Mouse (Mus musculus) fat pad, adult 2 months (tissue): ENCODE data around the gene 1700015F17Rik.

Experiments
- DNase-seq: peaks from one replicate; pipeline ENCODE4 v3.0.0-alpha.2; 2011; ENCODE audit warnings: low read depth, low spot score; ENCODE audit errors: extremely low read depth

1700015F17Rik gene

DNA sequence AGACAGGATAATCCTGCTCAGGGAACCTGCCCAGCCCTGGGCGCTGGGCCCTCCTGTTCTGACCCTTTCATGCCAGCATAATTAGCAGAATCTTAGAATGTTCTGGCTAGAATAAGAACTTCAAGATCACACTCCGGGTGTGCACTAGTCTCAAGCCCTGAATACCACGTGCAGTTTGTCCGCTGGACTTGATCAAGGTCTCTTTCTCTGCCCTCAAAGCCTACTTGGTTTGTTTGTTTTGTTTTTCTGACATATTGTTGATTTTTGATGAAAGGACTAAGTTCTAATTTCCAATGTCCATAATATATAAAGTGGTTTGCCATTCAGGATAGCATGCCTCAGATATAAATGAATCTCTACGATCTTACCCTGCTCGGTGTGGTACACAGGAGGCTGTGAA, at the start of gene 1700015F17Rik:
Gene 1700015F17Rik, minus strand, starts transcription at position 101 of the 400 bp plus-strand sequence.
- no peak for DNase-seq

- no peak for DNase-seq
These were observed 36.5 kb upstream of the 1700015F17Rik start for GRCm38 (mm10) chr5:5515411-5515810.

DNA sequence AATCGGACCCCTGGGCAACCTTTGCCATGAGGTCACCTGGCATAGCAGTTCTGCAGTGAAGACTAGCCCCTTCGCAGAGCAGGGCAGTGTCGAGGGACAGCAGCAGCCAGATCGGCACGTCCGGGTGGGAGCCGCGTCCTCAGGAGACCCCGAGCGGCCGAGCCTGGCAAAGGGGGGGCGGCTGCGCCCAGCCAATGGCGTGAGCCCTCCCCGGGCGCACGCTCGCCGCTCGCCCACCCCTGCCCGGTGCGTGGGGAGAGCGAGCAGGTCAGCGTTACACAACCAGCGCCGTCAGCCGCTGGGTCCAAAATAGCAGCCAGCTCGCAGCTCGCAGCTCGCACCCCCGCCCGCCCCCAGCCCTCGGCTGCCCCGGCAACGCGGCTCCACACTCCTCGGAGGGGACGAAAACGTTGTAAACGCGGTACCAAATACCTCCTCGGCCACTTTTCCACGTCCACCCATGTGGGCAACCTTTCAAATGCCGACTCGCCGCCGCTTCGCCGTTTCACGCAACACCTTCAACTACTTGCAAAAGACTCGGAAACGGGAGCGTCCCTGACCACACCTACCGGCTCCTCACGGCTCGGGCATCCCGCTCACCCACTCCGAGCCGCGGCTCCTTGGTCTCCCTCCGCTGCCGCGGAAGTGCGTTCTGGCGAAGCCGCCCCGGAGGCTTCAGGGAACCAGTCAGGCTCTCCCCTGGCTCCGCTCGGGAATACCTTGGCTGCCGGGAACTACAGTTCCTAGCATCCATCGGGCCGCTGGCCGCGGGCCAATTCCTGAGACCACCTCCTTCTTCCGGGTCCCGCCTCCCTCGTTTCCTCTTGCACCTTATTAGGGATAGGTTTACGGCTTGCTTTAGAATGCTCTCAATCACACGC, 35.5 kb upstream of the 1700015F17Rik start, which contains the start of gene Cldn12:
Gene Cldn12, minus strand, starts transcription at position 763 of the 881 bp plus-strand sequence.
- DNase-seq: peak; percentile 68

GRCm38 (mm10) chr5:5511401-5511800, 32.5 kb upstream of the 1700015F17Rik start:
- no peak for DNase-seq

- DNase-seq: no peak
These were observed 32.0 kb upstream of the 1700015F17Rik start for GRCm38 (mm10) chr5:5510989-5511388.

- no peak for DNase-seq
These were observed 31.5 kb upstream of the 1700015F17Rik start for GRCm38 (mm10) chr5:5510304-5510887.

GRCm38 (mm10) chr5:5508231-5508630, 29.3 kb upstream of the 1700015F17Rik start:
- no peak for DNase-seq

DNA sequence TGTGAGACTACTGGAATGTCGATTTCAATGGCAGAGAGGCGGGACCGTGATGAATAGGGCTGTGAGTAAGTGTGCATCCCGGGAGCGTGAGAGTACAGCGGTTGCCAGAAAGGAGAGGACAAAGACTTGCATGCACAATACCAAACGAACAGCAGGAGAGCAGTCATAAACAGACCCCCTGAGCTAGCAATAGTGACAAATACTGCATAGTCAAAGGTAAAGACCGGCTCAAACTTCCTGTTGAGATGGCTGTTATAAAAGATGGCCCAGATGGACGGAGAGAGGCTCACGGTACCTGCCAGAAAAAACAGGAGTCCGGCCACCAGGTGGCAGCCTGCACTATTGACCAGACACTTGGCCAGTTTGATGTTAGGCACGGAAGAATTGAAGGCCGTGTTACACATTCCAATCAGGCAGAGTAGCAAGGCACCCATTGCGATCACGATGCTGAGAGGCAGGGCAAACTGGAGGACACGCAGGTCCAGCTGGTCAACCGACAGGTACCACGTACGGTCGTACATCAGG, 28.8 kb upstream of the 1700015F17Rik start:
- no peak for DNase-seq

DNA sequence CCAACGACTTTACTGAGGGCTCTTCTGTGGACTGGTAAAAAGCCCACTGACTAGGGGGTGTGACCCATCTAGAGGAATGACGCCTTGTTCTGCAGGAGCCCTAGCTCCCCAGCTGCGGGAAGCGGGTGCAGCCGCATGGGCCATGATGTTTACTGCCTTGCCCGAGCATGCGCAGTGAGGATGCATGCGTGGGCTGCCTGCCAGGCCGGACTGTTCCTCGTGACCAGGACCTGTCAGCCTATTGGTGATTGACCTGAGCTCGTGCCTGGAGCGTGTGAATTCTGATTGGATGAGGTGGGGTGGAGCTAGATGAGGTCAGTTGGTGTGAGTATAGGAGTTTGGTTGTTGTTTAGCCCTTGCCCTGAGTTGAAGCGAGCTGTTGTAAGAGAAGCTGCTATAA, 25.5 kb upstream of the 1700015F17Rik start:
- DNase-seq: no peak

GRCm38 (mm10) chr5:5503381-5503780, 24.4 kb upstream of the 1700015F17Rik start:
- peak; percentile 70 for DNase-seq

DNA sequence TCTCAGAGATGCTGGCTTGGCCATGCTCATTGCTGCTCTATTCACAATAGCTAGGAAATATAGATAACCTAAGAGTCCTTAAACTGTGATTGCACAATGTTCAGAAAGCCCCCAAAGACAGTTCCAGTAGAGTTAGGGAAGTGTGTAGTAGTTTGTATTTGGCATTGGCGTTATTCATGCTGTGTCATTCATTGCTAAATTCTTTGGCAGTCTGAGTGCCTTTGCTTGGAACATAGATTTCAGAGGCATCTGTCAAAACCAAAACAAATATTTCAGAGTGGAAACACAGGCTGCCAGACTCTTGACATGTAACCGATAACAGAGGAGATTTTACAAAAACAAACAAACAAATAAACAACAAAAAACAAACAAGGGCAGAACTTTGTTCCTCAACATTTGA, 22.6 kb upstream of the 1700015F17Rik start:
- no peak for DNase-seq

DNA sequence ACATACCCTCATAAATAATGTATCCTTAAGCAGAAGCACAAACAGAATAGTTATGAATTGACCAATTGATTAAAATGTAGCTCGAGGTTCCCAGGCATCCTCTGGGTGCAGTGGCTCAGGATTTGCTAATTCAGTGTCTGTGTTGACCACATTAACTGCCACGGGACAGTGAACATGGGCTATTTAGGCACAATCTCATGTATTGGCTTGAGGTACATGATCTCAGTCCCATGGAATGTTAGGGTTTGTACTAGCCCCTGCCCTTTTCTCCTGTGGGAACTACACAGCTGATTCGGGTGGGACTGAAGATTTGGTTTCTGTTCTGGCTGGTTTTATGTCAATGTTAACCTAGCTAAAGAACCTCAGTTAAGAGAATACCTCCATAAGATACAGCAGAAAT, 17.4 kb upstream of the 1700015F17Rik start:
- no peak for DNase-seq

DNA sequence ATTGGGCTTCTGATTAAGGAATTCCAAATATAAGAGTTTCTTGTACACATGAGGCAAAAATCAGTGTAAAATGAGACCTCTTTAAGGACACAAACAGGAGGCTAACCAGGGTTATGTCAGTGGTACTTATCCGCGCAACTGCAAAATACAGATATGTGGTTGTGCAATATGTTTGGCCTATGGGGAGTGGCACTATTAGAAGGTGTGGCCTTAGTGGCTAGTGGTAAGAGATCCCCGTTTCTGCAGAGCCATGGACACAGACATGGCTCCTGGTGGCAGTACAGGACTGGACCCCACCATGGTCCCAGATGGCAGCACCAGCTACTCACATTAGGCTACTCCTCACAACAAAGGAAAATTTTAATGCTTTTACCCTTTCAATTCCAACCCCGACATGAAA, 16.1 kb upstream of the 1700015F17Rik start:
- DNase-seq: no peak

- DNase-seq: no peak
These were observed 15.5 kb upstream of the 1700015F17Rik start for GRCm38 (mm10) chr5:5494269-5495005.

GRCm38 (mm10) chr5:5492163-5492562, 13.2 kb upstream of the 1700015F17Rik start:
- no peak for DNase-seq

- DNase-seq: no peak
These were observed 7.1 kb upstream of the 1700015F17Rik start for GRCm38 (mm10) chr5:5486071-5486470.

- no peak for DNase-seq
These were observed 4.4 kb upstream of the 1700015F17Rik start for GRCm38 (mm10) chr5:5483254-5483858.

DNA sequence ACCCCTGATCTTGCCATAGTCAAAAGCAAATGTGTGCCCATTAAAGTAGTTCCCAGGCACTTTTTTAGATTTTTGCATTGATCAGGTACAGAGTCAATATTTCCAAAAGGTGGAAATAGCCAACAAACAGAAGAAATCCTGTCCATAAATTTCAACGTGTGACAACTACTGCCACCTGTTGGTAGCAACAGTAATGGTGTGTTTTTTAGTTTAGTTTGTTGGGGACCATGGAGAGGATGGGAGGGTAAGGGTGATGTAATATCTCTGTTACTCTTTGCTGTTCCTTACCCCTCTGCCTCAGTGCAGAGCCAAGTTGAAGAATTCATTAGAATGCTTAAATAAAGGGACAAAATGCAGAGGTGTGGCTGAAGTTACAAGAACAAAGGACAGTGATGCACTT, 2.7 kb upstream of the 1700015F17Rik start:
- no peak for DNase-seq

DNA sequence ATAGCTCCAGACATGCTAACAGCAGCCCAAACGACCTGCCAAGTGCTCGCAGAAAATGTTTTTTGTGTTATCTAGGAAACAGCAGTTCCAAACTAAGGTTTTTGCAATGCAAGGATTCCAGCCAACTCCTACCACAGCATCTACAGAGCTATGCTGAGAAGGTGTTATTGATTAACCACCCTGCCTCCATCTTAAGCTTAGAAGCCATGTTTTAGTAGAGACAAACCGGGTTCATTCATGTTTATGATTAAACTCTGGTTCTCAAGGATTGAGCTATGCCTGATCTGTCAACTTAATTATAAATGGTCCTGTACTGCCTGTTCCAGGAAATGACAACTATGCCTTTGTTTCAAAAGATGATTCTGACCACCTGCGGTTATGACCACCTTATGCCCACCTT, 2.8 kb downstream of the 1700015F17Rik start:
- no peak for DNase-seq

- no peak for DNase-seq
These were observed 13.7 kb downstream of the 1700015F17Rik start for GRCm38 (mm10) chr5:5465256-5465655.
